Mouse (Mus musculus): ENCODE data around the gene Adamtsl3.

Adamtsl3 gene

DNA sequence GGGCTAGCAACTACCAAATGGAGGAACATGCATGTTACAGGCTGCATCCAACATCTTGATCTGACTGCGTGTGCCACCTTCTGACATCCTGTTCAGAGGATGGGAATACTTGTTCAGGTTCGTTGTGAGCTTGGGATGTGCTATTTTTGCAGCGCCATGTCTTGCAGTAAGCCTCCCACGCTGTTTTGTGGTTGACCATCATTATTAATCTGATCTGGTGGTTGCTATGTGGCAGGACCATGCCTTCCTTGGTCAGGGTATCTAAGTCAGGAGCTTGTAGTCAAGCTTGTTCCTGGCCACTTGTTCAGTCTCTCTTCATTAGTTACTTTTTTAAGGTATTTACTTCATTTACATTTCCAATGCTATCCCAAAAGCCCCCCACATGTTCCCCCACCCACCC is 24.7 kb downstream of the Adamtsl3 start:
- no peak for DNase-seq (ENCODE audit: low read depth, low spot score)

DNA sequence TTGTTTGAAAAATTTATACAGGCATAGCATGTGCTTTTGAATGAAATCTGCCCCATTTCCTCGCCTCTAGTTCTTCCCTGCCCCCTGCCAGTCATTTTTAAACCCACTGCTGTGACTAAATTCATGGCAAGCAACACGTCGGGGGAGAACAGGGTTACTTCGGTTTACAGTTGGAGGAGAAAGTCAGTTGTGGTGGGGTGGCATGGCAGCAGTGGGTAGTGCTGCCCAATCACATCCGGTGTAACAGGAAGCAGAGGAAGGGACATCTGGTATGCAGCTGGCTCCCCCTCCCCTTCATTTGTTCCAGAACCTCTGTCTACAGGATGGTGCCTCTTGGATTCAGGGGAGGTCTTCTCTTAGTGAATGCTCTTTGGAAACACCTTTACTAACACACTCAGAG is 25.6 kb downstream of the Adamtsl3 start:
- no peak for DNase-seq (ENCODE audit: low read depth, low spot score)

DNA sequence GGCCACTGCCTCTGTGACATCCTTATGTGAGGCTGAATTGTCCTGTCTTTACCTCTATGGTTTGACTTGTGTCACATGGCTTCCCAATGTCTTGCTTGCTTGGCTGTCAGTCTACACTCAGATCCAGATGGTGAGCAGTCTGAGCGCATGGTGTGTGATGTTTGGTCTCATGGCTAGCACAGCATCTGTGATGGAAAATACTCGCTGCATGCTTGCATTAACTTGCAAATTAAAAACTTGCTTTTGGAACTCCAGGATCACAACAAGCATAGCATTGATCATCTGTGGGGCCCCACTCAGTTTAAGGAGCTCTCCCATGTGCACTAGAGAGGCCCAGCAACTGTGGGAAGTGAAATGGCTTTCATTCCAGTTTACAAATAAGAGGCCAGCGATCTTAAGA is 29.1 kb downstream of the Adamtsl3 start:
- no peak for DNase-seq (ENCODE audit: low read depth, low spot score)

DNA sequence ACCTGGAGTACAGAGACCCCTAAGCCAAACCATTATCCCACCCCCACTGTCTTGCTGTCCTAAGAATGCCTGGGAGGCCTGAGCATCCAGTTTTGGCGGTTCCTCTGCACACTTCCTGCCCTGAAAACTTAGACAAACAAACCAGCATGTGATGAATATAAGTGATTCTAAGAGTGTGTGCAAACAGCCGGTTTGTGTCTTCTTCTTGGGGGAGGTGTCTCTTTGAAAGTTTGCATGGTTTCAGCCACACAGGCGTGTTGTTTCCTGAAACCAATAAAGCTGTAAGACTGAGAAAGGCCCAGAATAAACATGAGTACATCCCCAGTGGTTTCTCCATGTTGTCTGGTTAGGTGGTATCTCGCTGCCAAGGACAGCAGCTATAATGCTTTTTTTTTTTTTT is 30.6 kb downstream of the Adamtsl3 start:
- DNase-seq (ENCODE audit: low read depth, low spot score) = no peak

DNA sequence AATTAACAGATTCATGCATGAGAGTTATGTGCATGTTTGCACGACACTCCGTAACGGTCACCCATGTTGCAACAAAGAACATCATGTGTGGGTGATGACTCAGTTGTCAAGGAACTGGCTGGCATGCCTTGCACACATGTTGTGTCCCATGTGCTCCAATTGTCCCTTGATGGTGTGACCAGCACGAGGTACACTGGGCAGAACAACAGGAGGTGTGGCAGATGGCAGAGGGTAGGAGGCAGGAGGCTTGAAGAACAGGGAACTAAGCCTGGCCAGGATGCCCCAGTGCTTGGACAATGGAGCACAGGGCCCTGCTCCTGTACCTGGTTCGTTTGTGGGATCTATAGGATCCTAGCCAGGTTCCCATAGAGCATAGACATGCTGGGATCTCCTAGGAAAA is 31.0 kb downstream of the Adamtsl3 start:
- no peak for DNase-seq (ENCODE audit: low read depth, low spot score)

DNA sequence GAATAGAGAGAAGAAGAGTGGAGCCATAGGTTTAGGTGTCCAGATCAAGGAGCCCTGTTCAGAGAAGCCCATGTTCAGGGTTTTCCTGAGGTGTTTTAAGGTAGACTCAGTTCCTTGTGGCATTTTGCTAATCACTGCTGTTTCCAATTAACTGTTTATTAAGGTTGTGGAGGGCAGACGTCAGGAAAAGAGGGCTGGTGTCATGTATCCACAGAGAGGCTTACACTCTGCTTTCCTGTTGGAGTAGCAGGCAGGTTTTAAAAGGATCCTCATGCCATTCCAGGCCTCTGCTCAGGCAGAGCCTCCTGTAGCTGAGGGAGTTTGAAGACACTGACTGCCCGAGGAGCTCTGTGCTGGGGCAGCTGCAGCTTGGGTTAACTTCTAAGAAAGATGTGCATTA is 32.6 kb downstream of the Adamtsl3 start:
- DNase-seq (ENCODE audit: low read depth, low spot score) = no peak

DNA sequence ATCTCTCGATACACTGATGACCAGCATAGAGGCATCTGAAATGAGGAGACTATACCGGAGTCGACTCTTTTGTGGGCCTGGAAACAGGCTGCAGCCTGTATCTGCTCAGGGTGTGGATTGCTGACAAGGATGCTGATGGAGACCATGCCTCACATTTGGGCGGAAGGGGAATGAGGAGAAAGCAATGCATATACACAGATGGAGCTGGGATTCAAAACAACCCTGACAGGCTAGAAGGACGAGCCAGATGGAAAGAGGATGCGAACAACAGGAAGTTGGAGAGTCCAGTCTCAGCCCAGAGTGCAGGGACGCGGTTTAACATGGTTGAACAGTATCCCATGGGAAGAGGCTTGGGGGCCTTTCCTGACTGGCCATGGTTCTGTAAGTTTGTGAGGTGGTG is 34.6 kb downstream of the Adamtsl3 start:
- no peak for DNase-seq (ENCODE audit: low read depth, low spot score)

DNA sequence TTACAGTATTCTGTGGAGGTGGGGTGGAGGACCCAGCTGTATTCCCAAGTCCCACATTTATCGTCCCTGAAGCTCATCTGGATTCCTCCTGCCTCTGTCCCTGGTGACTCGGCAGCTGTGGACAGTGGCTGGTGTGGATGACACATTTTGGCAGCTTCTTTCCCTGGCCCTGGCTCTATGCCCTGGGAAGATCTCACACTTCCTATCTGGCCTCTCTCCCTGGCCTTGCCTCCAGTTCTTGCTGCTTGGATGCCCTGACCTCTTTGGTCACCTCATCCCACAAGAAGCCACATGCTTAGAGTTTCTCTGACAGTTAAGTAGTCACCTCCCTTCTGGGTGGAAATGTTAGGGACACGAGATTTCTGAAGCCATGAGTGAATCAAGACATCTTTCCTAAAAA is 35.9 kb downstream of the Adamtsl3 start:
- no peak for DNase-seq (ENCODE audit: low read depth, low spot score)

DNA sequence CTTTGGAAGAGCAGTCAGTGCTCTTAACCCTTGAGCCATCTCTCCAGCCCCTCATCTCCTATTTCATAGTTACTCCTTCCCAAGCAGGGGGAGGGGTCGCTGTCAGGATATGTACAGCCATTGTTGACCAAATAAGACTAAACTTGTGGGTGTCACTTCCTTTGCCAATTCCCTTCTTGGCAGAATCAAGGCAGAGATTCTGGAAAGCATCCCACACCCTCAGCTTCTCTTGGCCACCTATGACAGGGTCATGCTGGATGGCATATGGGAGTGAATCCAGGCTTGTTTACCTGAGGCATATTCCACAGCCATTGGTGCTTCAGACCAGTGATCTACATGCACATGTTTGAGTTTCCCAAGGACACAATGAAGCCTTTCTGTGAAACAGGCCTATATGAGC is 42.8 kb downstream of the Adamtsl3 start:
- DNase-seq (ENCODE audit: low read depth, low spot score) = no peak

DNA sequence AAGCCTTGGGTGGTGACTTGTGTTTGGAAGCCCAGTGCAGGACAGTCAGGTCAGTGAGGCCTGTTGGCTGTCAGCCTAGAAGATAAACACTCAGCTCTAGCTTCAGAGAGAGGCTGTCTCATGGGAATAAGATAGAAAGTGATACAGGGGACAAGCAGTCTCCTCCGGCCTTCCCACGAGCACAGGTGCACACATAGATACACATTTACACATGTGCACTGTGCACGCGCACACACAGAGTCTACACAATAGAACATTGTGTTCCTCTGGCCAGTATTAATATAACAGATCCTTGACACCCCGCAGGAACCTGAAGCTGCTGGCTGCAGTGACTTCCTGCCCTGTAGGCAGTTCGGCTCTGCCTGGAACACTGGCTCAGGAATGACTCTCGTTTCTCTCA is 44.3 kb downstream of the Adamtsl3 start:
- no peak for DNase-seq (ENCODE audit: low read depth, low spot score)

DNA sequence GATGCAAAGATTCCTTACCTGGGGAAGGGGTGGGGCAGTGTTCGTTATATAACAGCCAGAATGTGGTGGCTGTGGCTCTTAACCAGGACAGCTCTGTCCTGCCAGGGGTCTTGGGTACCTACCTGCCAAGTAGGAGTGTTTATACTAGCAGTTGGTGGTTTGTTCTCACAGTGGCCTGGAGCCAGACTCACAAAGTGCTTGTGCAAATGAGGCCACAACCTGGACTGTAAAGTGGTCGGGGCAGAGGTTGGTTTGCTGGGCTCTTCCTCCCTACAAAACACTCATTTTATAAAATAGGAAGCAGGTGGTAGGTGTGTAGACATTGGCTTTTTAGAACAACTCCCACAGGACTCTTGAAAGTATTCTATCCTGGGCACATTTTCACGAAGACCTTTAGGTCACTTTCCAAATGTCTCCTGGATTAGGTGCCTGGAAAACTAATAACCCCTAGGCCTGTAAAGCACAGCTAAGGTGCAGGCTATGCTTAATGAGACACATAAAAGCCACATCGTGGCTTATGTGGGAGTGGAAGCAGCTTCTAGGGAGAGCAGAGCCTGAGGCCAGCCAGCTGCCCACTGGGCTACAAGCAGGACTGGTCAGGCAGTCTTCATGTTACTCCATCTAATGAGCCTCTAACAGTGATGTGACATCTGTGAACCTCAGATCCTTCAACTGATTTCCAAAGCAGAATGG is 47.5 kb downstream of the Adamtsl3 start:
- no peak for DNase-seq (ENCODE audit: low read depth, low spot score)

DNA sequence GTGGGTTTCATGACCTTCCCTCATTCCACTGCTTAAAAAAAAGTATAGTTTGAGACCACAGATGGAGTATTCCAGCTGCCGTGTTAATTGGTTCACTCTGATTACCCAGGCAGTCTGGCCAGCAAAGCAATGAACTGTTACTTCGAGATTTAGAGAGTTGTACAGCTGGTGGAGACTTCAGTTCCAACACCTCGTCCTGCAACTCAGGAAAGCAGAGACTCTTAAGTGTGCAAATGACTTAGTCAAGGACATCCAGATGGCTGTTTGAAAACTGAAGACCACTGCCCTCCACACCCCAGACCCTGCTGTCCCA is 48.0 kb downstream of the Adamtsl3 start:
- no peak for DNase-seq (ENCODE audit: low read depth, low spot score)

DNA sequence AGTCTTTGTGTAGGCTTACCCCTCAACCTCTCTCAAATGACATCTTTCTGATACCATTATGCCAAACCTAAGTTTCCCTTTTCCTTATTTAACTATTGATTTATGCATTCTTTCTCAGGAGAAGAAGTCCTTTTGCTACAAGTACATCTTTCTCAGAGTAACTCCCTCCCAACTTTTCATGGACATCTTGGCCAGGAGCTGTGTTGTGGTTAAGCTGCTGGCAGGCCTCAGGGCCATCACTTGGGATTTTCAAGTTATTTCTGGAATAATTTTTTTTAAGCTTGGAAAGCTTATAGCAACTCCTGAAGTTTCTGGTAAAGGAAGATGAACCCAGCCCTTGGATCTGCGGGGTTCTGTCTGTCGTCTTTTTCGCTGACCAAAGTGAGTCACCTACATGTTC is 51.6 kb downstream of the Adamtsl3 start:
- no peak for DNase-seq (ENCODE audit: low read depth, low spot score)

DNA sequence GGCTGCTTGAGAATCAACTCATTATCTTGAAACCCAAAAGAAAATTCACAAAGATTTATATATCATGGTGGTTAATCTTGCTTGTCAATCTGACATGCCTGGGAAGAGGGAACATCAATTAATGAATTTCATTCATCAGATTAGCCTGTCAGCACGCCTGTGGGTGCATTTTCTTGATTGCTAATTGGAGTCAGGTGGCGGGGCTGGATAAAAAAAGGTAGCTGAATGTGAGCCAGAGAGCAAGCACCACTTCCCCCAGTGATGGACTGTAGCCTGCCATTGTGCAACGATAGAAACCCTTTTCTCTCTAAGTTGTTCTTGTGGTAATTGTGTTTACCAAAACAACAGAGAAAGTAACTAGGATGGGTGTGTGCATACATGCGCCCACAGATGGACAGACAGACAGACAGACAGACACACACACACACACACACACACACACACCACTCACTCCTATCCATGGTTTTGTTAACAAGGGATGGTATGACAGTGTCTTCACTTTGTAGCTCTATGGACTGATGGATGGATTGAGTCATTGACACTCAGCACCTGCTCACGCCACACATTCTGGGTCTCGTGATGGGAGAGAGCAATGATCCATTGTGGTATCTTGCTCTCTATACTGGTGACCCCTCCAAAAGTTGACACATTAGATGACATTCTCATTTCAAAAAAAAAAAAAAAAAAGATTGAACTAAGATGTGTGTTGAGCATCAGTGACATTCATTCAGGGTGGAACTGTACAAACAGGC is 59.1 kb downstream of the Adamtsl3 start:
- DNase-seq (ENCODE audit: low read depth, low spot score) = no peak

DNA sequence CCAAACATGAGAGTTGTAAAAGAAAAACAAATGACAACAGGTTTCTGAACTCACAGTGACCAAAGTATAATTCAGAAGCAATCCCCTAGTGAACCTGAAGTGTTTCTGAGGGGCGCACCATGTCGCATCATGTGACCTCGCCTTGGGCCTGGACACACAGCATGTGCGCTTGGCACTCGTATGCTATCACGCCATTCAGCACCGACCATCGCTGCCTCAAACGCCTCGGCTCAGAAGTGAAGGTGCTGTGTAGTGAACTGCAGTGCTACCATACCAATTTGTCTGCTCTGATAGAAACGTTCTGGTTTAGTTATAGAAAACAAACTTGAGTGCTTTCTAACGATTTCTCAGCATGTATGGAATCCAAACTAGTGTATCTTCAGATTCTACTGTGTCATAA is 59.7 kb downstream of the Adamtsl3 start:
- DNase-seq (ENCODE audit: low read depth, low spot score) = no peak

DNA sequence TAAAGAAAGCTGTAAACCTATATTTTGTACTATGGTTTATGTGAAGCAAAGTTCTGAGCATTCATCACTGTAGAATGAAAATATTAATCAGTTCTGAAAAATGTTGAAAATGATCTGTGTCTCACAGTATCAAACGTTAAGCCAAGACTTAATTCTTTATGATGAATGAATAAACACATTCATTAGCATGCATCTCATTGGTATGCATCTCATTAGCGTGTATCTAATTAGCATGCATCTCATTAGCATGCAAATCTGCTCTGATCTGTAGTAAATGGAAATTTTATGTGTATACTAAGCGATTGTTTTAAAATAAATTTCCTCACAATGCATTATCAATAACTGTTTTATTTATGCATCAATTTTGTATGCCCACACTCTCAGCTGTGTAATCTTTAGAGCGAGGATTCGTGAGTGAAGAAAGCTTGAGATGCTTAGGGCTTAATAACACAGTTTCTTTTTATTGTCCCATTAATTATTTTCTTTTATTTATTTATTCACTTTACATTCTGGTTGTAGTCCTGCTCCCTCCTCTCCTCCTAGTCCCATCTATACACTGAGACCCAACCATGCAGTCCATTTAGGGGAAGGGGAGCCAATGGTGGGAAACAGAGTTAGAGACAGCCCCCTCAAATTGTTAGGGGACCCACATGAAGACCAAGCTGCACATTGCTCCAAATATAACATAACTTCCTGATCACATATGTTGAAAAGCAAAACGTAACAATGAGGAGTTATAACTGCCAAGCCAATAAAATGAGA is 60.4 kb downstream of the Adamtsl3 start:
- DNase-seq (ENCODE audit: low read depth, low spot score) = no peak

DNA sequence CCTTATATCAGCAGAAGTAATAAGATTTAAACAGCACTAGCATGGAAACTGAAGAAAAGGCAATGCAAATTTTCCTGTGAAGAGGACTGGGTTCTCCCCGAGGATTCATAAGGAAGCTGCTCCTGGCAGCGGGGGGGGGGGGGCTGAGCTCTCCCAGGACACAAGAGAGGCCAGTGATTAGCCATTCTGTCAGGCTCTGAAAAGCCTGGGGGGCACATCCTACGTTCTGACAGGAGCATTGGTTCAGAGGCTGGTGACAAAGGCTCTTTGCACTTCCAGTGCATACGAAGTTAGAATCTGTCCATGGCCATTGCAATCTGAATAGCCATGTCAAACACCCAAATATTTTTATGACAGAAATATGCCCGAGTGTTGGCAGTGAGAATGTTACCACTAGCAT is 61.4 kb downstream of the Adamtsl3 start:
- DNase-seq (ENCODE audit: low read depth, low spot score) = no peak

DNA sequence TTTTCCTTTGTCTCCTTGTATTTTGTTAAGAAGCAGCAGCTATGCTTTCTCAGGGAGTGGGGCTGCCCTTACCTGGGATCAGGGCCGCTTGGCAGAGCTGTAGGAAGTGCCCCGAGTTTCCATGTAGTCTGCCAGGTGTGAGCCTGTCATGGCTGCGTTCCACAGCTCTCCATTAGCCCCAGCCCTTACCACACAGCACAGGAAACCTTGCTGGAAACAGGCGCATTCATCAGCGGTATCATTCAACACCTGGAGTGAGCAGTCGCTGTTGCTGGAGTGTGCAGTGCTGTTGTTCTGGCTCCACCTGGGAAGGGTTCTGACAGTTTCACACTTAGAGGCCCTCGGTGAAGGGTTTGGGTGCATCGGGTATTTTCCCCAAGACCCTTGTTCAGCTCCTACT is 62.1 kb downstream of the Adamtsl3 start:
- DNase-seq (ENCODE audit: low read depth, low spot score) = no peak

DNA sequence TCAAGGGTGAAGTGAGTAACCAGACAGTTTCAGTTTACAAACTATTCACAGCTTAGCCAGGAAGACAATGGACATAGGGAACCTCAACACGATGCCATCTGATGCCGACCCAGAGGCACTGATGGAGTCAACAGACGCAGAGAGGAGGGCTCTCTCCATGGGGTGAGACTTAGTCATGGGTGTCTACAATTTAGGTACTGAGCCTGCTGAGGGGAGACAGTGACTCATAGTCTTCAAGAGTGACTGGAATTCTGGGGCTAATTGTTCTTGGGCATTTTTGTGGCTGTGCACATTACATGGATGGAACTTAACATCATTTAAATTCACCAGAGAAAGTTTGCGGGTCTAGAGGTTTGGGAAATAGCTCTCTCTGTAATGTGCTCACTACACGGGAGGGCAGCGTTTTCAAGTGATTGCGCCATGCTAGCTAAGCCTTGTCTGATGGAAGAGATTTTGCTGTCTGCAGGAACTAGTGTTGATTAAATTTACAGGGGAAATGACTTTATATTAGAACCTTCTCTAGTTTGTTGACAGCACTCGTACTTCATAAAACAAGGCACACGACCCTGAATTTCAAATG is 70.1 kb downstream of the Adamtsl3 start:
- DNase-seq (ENCODE audit: low read depth, low spot score) = no peak

DNA sequence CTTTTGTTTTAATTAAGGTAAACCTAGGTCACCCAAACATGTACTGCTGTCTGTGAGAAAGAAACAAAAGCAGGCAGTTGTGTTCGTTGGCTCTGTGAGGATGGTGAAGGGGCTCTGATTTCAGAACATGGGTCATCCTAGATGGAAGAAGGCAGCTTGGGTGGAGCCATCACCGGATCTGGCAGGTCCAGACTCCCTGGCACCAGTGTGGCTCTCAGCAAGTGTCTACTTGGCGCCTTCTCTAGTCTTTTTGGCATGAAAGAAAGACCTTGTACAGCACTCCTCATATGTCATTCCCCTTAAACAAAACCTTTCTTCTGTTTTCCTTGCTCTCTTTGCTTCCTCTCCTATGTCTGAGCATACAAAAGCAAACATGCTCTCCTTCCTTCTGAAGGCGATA is 75.5 kb downstream of the Adamtsl3 start:
- no peak for DNase-seq (ENCODE audit: low read depth, low spot score)

DNA sequence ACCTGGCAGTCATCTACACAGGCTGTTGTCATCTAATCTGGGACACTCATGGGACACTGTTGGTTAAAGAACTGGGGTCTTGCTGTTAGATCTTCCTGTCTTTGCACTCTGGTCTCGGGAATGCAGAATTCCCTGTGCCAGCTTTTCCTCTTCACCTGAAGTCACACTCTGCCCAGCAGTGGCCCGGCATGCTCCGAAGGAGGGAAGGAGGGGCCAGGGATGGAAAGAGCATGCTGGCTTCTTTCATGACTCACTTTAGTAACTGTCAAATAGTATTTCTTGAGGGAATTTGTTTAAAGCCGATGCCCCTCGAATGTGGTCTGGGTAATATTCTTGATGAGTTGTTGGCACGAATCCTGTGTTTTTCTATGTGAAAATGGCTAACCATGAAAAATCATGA is 81.2 kb downstream of the Adamtsl3 start:
- DNase-seq (ENCODE audit: low read depth, low spot score) = no peak

DNA sequence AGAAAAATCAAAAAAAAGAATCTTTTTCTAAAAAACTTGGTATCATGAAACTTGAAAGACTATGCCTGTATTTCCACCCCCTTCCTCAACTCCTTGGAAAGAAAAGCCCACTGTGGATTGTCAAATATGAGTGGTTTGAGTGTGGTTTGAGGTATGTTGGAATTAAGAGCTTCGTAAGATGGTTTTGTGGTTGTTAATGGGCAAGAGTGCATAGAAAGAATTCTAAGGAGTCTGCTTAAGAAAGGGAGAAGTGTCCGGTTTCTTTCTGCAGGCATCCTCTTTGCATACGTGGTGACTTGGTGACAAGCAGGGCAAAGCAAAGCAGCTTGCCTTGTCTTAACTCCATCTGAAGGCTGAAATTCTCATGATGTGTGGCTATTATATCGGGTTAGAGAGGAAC is 81.6 kb downstream of the Adamtsl3 start:
- no peak for DNase-seq (ENCODE audit: low read depth, low spot score)
